Mouse (Mus musculus): ENCODE measurements around the gene Arhgef38.

DNA sequence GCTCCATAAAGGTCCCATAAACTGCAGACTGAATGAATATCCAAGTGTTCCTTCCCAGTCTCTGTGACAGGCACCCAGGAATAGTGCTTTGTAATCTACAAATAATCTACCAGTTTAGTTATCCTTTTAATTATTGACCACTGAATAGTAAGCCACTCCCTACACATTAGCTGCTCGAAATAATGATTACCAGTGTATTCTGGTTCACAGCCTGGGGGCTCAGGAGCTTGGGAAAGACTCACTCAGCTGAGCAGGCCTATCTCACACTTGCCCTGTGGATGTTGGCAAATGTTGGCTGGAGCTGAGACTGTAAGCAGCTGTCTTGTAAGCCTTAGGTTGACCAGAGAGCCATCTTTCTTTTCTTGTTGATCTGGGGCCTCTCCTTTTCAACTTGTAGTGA lies 7.2 kb upstream of the Arhgef38 start:
- TF ChIP-seq CTCF (IDR thresholded peaks at IDR 0.05; ENCODE audit: insufficient read depth, low read length) (no peak), POLR2A (IDR thresholded peaks at IDR 0.05; ENCODE audit: borderline replicate concordance, extremely low read depth, low read depth, low read length) (no peak)
